Mouse (Mus musculus) erythroblast, embryonic 14.5 days (primary cell): ENCODE data around the gene Snrpc.

Experiments
- GATA1 ChIP-seq: IDR thresholded peaks from 2 replicates; pipeline ENCODE4 v1.6.1; 2012; ENCODE audit warnings: low read length, inconsistent platforms, mixed read lengths
- TAL1 ChIP-seq: IDR thresholded peaks from 3 replicates; pipeline ENCODE4 v1.6.1; 2012; ENCODE audit warnings: low read length, inconsistent platforms, mixed read lengths

GRCm38 (mm10) chr17:27793144-27793543, 44.8 kb upstream of the Snrpc start:
- TF ChIP-seq GATA1, result no peak
- TF ChIP-seq TAL1, result no peak
